Mouse (Mus musculus): ENCODE measurements around the gene Nhsl1. TPM values are rescaled to one million over a fixed set of nuclear protein-coding genes. Genes with fewer than 3 reads are reported as not detected.
"Not testable (repeated sequence)": the region's sequence is repeated elsewhere in the genome, so short reads cannot be mapped to it uniquely, and the experiment has no call there.

Gene Nhsl1
- total RNA-seq, 4 experiments from 2014 or later = 16.9 to 26.5 (median 20.6) TPM

DNA sequence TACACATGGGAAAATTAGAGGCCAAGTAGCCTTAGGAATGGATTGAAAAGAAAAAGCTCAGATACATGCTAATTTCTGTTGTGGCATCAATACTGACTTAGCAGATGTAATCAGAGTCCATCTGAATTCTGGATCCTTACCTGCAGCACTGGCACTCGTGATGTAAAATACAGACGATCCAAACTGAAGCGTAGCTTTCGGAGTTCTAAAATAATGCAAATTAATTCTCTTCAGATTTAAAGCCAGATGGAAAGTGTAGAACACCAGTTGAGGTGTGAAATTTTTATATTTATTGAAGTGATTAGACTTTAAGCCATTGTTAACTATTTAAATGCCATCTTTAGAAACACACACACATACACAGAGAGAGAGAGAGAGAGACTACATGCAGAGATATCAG is 211.4 kb downstream of the Nhsl1 start:
- no peak for DNase-seq (ENCODE audit: low spot score)

DNA sequence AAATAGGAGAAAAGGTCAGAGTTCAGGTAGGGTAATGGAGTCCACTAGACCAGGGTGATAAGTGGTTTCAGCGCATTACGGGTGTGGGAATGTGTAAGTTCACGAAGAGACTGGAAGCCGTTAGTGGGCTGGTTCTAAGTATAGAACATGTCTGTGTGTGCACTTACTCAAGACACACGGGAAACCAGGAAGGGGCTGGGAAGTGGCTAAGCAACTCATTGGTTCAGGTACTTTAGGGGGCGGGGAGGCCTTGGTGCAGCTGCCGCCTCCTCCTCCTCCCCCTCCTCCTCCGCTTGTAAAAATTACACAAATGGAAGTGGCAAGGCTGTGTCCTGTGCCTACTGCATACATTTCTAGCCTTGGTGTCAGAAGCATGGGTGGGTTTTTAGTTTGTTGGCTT is 213.5 kb downstream of the Nhsl1 start:
- DNase-seq (ENCODE audit: low spot score) = no peak

DNA sequence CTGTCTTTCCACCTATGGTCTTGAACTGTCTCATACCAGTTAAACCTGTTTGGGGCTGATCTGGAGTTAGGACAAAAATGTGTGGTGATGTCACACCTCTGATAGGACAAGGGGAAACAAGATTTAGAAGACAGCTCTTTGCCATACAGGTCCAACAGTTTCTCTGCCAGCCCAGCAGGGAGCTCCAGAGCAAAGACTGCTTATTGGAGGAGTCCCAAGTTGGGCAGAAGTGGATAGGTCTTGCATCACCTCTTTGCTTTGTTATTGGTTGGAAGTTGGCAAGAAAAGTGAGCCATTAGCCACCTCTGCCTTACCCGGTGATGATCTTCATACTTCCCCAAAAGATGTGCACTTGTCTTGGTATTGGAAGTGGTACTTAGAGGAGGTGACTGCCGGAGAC is 218.1 kb downstream of the Nhsl1 start:
- DNase-seq (ENCODE audit: low spot score) = no peak

DNA sequence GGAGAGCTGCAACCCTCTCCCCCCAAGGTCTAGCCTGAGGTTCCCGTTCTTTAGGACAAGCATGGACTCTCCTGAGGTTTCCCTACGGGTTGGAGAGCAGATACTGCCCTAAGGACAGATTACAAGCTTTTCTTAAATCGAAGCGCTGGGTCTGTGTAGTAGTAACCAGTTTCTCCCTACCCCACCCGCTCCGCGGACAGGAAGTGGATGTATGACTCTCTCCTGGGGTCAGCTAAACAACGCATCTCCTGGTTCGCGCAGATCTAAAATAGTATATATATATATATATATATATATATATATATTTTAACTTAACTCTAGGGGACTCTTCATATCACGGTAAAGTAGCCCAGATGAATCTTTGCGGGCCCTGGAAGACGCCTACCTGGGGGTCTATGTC is 226.5 kb downstream of the Nhsl1 start:
- DNase-seq (ENCODE audit: low spot score) = no peak

DNA sequence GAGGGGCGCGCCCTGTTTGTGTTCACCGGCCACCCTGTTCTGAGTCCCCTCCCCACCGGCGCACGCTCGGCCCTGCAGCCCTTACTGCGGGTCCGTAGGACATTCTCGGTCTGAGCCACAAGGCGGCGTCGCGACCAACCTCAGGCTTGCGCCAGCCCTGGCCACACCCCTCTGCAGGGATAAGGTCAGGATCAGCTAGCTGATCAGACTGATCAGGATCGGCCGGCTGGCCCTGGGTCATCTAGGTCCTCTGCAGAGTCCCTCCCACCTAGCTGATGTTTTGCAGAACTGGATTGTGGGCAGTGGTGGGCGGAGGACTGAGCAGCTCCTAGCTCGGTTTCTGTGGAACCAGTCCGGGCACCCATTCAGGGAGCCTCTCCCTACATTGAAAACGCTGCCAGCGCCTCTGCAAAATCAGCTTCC is 227.0 kb downstream of the Nhsl1 start, which contains the start of gene Hebp2:
Gene Hebp2 (minus strand): TSS at position 264 of the 423 bp plus-strand sequence.
- DNase-seq (ENCODE audit: low spot score) = no peak

DNA sequence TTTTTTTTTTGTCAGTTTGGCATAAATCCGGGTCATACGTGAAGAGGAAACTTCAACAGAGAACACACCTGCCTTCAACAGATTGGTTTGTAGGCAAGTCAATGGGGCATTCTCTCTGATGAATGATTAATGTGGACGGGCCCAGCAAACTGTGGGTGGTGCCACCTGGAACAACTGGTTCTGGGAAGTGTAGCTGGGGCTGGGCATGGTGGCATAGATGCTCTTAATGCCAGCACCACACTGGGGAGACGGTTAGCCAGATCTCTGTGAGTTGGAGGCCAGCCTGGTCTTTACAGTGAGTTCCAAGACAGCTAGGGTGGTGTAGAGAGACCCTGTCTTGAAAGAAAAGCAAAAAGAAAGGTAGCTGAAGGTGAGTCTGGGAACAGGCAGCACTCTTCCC is 228.6 kb downstream of the Nhsl1 start:
- DNase-seq (ENCODE audit: low spot score) = no peak

DNA sequence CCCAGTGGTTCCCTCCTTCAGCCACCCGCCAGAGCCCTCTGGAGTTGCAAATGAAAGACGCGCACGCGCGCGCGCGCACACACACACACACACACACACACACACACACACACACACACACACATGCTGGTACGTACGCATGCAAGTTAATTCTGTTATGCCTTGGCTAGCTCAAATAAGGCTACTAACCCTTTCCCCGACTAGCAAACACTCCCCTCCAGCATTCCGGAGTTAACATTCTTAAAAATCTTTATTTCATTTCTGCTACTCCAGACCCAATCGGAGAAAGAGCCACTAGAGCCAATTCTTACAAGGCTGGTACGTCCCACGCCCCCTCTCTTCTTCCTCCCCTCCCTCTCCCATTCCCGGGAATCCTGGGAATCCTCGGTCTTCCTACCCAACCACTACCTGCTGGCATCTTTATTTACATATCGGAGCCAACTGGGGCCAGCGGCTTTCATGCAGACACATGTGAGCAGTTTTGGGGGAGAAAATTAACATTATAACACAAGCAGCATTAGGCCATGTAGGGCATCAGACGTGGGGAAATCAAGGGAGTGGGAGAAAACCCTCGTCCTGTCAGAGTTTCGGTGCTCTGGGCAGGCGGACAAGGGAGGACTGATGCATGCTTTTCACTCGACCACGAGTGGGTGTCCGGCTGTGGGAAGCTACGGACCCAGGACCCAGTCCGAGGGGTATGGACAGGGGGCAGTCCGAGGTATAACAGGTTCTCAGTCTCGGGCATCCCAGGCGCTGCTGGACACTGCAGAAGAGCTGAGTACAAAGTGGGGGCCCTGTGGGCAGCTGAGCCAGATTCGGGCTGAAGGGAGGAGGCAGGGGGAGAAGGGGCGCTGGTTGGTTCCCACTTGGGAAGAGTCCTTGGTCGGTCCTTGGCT is 230.8 kb downstream of the Nhsl1 start:
- no peak for DNase-seq (ENCODE audit: low spot score)

DNA sequence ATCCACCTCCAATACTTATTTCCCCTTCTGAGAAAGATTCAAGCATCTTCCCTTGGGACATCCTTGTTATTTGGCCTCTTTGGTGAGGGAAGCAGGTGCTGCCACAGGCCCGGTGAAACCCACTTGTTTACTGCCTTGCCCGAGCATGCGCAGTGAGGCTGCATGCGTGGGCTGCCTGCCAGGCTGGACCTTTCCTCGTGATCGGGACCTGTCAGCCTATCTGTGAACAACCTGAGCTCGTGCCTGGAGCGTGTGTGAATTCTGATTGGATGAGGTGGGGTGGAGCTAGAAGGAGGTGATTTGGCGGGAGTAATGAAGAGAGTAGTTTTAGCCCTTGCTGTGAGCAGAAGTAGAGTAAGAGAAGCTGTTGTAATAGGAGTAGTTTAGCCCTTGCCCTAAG is 240.3 kb downstream of the Nhsl1 start:
- not testable (repeated sequence) for DNase-seq (ENCODE audit: low spot score)

DNA sequence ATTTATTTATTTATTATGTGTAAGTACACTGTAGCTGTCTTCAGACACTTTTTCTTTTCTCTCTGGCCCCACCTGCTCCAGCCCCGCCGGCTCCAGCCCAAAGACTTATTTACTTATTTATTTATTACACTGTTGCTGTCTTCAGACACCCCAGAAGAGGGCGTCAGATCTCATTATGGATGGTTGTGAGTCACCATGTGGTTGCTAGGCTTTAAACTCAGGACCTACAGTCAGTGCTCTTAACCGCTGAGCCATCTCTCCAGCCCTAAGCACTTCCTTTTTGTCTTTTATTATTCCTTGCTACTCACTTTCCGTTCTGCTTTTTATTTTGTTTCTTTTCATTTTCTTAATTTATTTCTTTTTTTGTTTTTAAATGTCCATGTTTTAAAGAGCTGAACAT is 242.7 kb downstream of the Nhsl1 start:
- DNase-seq (ENCODE audit: low spot score) = no peak

DNA sequence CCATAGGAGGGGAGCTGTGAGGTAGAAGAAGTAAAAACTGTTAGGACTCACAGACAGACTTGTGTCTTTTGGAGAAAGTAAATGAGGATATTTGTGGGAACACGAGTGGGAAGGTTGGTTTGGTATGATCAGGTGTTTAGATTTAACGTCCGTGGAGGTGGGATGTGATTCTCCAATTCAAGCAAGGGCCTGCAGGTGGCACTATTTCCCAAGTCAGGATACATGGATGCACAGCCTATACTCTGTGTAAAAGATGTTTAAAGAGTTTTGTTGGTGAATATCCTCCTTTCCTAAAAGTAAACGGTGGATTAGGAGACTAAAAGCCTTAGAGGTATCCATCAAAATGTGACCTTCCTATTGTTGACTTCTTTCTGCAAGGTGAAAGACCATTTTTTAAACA is 244.2 kb downstream of the Nhsl1 start:
- DNase-seq (ENCODE audit: low spot score) = no peak

DNA sequence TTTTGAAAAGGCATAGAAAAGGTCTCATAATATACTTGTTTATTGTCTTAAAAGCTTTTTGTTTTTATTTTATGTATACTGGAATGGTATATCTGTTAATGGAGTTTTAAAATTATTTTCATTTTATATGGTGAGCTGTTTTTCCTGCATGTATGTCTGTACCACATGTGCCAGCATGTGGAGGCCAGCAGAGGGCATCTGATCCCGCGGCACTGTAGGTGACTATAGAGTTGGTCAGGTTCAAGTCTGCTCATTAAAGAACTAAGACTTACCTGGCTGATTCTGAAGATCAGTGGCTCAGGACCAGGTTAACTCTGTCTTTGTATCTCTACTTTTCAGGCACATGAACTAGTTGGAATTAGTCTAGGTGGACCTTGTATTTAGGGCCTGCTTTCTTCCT is 253.8 kb downstream of the Nhsl1 start:
- no peak for DNase-seq (ENCODE audit: low spot score)

Other genes starting within 250 kb of the Nhsl1 start
- gene Ect2l, start 108.1 kb upstream of the Nhsl1 start, total RNA-seq (2022) = not detected
- 10 to 100 TPM; 13.8 to 17.9 (median 15.4) TPM for gene Ccdc28a, start 84.0 kb upstream of the Nhsl1 start, total RNA-seq (2022)
- under 1 TPM; 0.41 to 0.84 (median 0.72) TPM for gene Hebp2, start 227.1 kb downstream of the Nhsl1 start, total RNA-seq (2022)

Data from heart, adult 8-10 months (tissue).